8 mouse cellular contexts compared by ENCODE assay signal in the genomic region with DNA sequence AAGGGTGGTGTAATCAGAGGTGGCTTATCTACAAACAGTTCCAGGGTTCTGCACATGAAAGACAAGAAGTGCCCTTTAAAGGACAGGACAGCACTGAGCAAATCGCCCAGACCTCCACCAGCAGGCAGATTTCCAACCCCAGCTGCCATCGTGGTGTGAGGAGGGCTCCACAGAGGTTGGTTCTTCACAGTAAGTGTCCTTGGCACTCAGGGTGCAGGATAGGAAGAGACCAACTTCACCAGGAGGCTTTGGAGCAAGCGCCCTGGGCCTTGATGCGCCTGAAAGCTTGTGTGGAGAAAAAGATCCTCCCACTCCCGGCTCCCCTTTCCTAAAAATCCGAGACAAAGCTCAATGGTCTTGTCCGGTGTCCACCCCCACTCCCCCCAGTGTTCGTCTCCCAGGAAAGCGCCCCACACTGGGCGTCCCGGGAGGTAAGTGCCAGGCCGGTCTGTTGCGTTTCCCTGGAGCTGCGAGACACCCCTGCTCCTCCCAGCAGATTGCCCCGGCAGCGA. TPM values are rescaled to one million over a fixed set of nuclear protein-coding genes. Genes with fewer than 3 reads are reported as not detected.
DNase-seq lines count a peak whose midpoint lies in the region; ATAC-seq and TF ChIP-seq lines count a peak whose summit lies in the region.

No protein-coding gene starts in this region.

- H3K27me3 ChIP-seq in heart, embryonic 13.5 days (replicated peaks), result no peaks in the 10 kb centered on the region
- H3K27me3 ChIP-seq in limb, embryonic 13.5 days, result no peaks in the 10 kb centered on the region
- no peaks in the 10 kb centered on the region for H3K27me3 ChIP-seq in midbrain, embryonic 15.5 days (replicated peaks)

- peak overlapping the region; percentile 99 for H3K27ac ChIP-seq in heart, embryonic 13.5 days (replicated peaks)
- H3K27ac ChIP-seq in limb, embryonic 13.5 days, result peak overlapping the region; percentile 95
- H3K27ac ChIP-seq in midbrain, embryonic 15.5 days, result 0 out of 2 replicates have a peak overlapping the region, but pooled peaks have one; percentile 22

- peaks cover 13% of the 10 kb centered on the region for H3K36me3 ChIP-seq in heart, embryonic 13.5 days
- peaks cover 12% of the 10 kb centered on the region for H3K36me3 ChIP-seq in limb, embryonic 13.5 days
- no peaks in the 10 kb centered on the region for H3K36me3 ChIP-seq in midbrain, embryonic 15.5 days (replicated peaks)

- WGBS in heart, embryonic 13.5 days, result under 1% methylated on average over 16 of the region's 16 CpGs
- WGBS in limb, embryonic 13.5 days, result 2% methylated on average over 16 of the region's 16 CpGs
- under 1% methylated on average over 16 of the region's 16 CpGs for WGBS in midbrain, embryonic 15.5 days

- ATAC-seq in heart, embryonic 13.5 days (ENCODE audit: extremely low read depth, insufficient number of reproducible peaks, low FRiP score, low TSS enrichment), result peak; percentile 20; the same call in 1 of the 2 replicates
- peak; percentile 41; the same call in 1 of the 2 replicates for ATAC-seq in limb, embryonic 13.5 days (ENCODE audit: low FRiP score, low read depth)
- peak; percentile 31; the same call in 1 of the 2 replicates for ATAC-seq in midbrain, embryonic 15.5 days (replicated peaks)
- ATAC-seq in inflammation-experienced regulatory T-cells, adult 6 months, result no peak

- H3K4me1 ChIP-seq in heart, embryonic 13.5 days, result peaks cover 72% of the 10 kb centered on the region
- peaks cover 48% of the 10 kb centered on the region for H3K4me1 ChIP-seq in limb, embryonic 13.5 days
- peaks cover 9% of the 10 kb centered on the region; the same call in 1 of the 2 replicates for H3K4me1 ChIP-seq in midbrain, embryonic 15.5 days

- H3K4me2 ChIP-seq in heart, embryonic 13.5 days, result peak overlapping the region; percentile 71
- H3K4me2 ChIP-seq in limb, embryonic 13.5 days (replicated peaks), result peak overlapping the region; percentile 71
- H3K4me2 ChIP-seq in midbrain, embryonic 15.5 days, result peak overlapping the region; percentile 84

- no peak for TF ChIP-seq POLR2A in brain, embryonic 14.5 days (IDR thresholded peaks at IDR 0.05; ENCODE audit: borderline replicate concordance, extremely low read depth, insufficient read depth, insufficient read length, poor library complexity, severe bottlenecking)

- H3K4me3 ChIP-seq in heart, embryonic 13.5 days, result peak overlapping the region; percentile 79
- H3K4me3 ChIP-seq in limb, embryonic 13.5 days, result peak overlapping the region; percentile 67
- peak overlapping the region; percentile 44 for H3K4me3 ChIP-seq in midbrain, embryonic 15.5 days

- DNase-seq in embryo, embryonic 10.5 days (ENCODE audit: low spot score), result peak; percentile 55
- no peak for DNase-seq in embryo, embryonic 11 days
- peak; percentile 15 for DNase-seq in brain, embryonic 14.5 days (ENCODE audit: low read depth)
- no peak for DNase-seq in cerebellum, adult 18-20 months

- peak overlapping the region; percentile 93 for H3K9ac ChIP-seq in heart, embryonic 13.5 days
- H3K9ac ChIP-seq in limb, embryonic 13.5 days, result peak overlapping the region; percentile 86
- H3K9ac ChIP-seq in midbrain, embryonic 15.5 days, result peak overlapping the region; percentile 36; the same call in 1 of the 2 replicates

- TF ChIP-seq CTCF in brain, embryonic 14.5 days (IDR thresholded peaks at IDR 0.05; ENCODE audit: borderline replicate concordance, extremely low read depth, insufficient read depth, insufficient read length), result no peak

- no peaks in the 10 kb centered on the region for H3K9me3 ChIP-seq in heart, embryonic 13.5 days
- H3K9me3 ChIP-seq in limb, embryonic 13.5 days, result no peaks in the 10 kb centered on the region
- H3K9me3 ChIP-seq in midbrain, embryonic 15.5 days, result no peaks in the 10 kb centered on the region

RNA-seq across cellular contexts. Expression of a gene that starts 0.7 kb away (rescaled TPM):
- 8.5 and 12.5 TPM in 2 replicates for polyA plus RNA-seq in brain, embryonic 14.5 days (2012; rRNA removed)
- polyA plus RNA-seq in heart, embryonic 13.5 days (2015; fragmentation: Nextera tagmentation; extraction: Ambion mirVana), result 38.2 and 42.8 TPM in 2 replicates
- 37.5 and 42.2 TPM in 2 replicates for polyA plus RNA-seq in limb, embryonic 13.5 days (2015; fragmentation: Nextera tagmentation; extraction: Ambion mirVana)
- 6.1 and 6.4 TPM in 2 replicates for polyA plus RNA-seq in midbrain, embryonic 15.5 days (2015; fragmentation: Nextera tagmentation; extraction: Ambion mirVana)
- not detected for polyA plus RNA-seq in inflammation-experienced regulatory T-cells, adult 6 months (2017; shearing (Covaris generic))

Comparison
In these comparisons a context has a peak if more than half of its experiments do, and no peak if none do; other contexts are left out.
1. DNase-seq: peak in embryo, embryonic 10.5 days (single experiment) and brain, embryonic 14.5 days (single experiment); none in embryo, embryonic 11 days (single experiment) and cerebellum, adult 18-20 months (0 of 2).
2. H3K27ac ChIP-seq: peak in every context shown above with its lines; median percentile 99 in heart, embryonic 13.5 days; 95 in limb, embryonic 13.5 days; 22 in midbrain, embryonic 15.5 days.
3. H3K9ac ChIP-seq: peak in every context shown above with its lines; median percentile 93 in heart, embryonic 13.5 days; 86 in limb, embryonic 13.5 days; 36 in midbrain, embryonic 15.5 days.
4. Peak in every context shown above with its lines, with median percentiles within 50 percentile points of each other: H3K4me2 ChIP-seq and H3K4me3 ChIP-seq.